Mouse (Mus musculus): ENCODE data around the gene Cdhr4. TPM values are rescaled to one million over a fixed set of nuclear protein-coding genes. Genes with fewer than 3 reads are reported as not detected.

The Cdhr4 gene
- polyA plus RNA-seq, 1 experiment, result 7.3 TPM

DNA sequence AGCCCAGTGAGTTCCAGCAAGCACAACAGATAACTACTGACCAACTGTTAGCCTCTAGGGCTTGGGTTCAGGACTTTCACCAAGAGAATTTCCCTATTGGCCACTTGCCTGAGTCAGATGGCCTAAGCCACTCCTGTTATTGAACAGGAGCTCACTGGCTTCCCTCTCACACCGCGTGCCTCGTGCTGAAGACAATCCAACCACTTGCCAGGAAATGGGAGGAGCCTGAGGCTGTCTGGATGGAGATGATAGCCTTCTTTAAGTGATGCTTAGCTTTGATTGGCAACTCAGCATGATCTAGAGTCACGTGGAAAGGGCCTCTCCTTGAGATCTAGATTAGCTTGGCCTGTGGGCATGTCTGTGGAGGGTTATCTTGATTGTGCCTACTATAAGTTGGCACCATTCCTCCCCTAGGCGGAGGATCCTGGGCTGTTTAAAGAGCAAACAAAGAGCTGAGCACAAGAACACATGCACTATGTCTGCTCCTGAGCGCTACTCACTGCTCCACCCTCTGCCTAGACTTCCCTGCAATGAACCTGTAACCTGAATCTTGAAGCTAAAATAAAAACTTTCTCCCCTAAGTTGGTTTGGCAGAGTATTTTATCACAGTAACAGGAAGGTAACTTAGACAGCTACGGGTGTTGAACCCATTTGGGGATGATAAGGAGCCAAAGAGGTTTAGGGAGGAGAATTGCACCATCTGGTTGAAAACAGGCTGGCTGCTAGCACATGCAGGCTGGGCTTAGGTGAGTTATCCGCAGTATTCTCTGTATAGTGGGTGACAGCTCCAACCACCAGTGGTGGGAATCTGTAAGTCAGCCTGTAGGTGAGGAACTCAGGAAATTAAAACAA is 20.4 kb upstream of the Cdhr4 start:
- no peak for DNase-seq
- peaks cover 22% of the 10 kb centered on the region for H3K4me1 ChIP-seq (replicated peaks; ENCODE audit: control insufficient read depth, insufficient read depth, low read length)
- no peak for TF ChIP-seq POLR2A (IDR thresholded peaks at IDR 0.05; ENCODE audit: control insufficient read depth, extremely low read depth, insufficient read depth, low read length, poor library complexity)
- no peak for TF ChIP-seq CTCF (IDR thresholded peaks at IDR 0.05; ENCODE audit: borderline replicate concordance, control insufficient read depth, extremely low read depth, insufficient read depth, low read length, poor library complexity)
- H3K27me3 ChIP-seq (ENCODE audit: control insufficient read depth, insufficient read depth, low read length), result no peaks in the 10 kb centered on the region
- no peaks in the 10 kb centered on the region for H3K36me3 ChIP-seq (ENCODE audit: control insufficient read depth, insufficient read depth, low read length)
- no peak overlapping the region for H3K27ac ChIP-seq (ENCODE audit: control insufficient read depth, insufficient read depth, low read length)
- H3K4me3 ChIP-seq (ENCODE audit: control insufficient read depth, insufficient read depth, low read length), result no peak overlapping the region
- WGBS, result 65% methylated on average over 8 of the region's 8 CpGs

DNA sequence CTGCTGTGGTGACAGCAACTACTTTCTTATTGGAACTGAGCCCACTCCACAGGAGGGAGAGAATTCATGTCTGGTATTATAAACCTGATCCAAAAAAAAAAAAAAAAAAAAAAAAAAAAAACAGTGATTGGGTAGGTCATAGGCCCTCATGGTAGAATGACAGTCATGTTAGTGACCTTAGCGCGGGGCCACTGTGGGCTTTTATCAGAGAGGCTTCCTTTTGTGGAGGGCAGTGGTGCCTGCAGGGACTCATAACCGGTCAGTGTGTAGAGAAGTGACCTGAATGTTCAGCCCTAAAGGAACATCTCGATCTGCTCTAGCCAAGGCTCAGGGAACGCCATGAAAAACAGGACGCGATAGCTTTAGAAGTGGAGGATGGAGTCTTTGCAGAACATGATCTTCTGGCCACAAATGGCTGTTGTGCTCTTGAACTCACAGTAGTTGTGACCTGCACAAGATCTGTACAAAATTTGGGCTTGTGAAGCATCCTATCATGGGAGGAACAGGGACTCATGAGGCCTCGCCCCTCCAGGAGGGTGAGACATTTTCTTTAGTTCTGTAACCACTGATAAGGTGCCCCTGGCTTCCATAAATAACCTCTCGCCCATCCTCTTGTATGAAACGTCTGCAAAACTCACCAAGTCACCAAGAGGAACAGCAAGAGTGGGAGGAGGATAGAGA is 17.7 kb upstream of the Cdhr4 start:
- Histone ChIP-seq H3K4me3 (ENCODE audit: control insufficient read depth, insufficient read depth, low read length) (no peak overlapping the region), H3K27ac (ENCODE audit: control insufficient read depth, insufficient read depth, low read length) (peak overlapping the region; percentile 43; the same call in 1 of the 2 replicates), H3K36me3 (ENCODE audit: control insufficient read depth, insufficient read depth, low read length) (peaks cover 12% of the 10 kb centered on the region), H3K4me1 (replicated peaks; ENCODE audit: control insufficient read depth, insufficient read depth, low read length) (peaks cover 28% of the 10 kb centered on the region), H3K27me3 (ENCODE audit: control insufficient read depth, insufficient read depth, low read length) (no peaks in the 10 kb centered on the region)
- 70% methylated on average over 10 of the region's 10 CpGs for WGBS
- TF ChIP-seq CTCF (IDR thresholded peaks at IDR 0.05; ENCODE audit: borderline replicate concordance, control insufficient read depth, extremely low read depth, insufficient read depth, low read length, poor library complexity) (no peak), POLR2A (IDR thresholded peaks at IDR 0.05; ENCODE audit: control insufficient read depth, extremely low read depth, insufficient read depth, low read length, poor library complexity) (no peak)
- DNase-seq, result no peak

DNA sequence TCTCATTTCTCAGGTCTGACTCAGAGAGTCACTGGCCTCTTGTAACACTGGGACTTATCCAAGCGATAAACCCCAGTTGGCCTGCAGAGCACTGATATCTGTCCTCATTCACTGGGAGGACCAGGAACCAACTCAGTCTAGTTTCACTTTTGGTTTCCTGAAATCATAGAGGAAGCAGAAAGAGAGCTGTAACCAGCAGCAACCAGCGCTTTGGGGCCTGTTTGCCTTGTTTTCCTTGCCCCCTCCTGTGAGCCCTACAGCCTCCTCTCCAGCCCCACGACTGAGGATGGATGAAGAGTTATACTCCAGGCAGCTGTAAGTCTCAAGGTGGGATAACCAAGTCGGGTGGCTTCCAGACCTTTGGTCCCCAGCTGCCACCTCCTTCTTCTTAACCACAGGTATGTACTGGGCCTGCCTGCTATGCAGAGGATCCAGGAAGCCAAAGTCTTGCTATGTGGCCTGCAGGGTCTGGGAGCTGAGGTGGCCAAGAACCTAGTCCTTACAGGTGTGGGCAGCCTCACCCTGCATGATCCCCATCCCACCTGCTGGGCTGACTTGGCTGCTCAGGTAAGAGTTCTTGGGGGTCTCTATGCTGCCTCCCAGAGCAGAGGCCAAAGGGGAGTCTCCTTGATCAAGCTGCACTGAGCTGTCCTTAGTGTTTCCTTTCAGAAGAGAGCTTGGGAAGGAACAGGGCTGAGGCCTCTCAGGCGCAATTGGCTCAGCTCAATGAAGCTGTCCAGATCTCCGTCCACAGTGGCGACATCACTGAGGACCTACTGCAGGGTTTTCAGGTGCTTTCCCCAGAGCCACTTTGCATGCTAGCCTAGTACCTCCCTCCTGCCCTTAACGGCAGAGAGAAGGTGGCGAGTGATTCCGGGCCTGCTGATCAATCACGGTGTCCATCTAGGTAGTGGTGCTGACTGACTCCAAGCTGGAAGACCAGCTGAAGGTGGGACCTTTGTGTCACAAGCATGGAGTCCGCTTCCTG is 16.6 kb upstream of the Cdhr4 start, which contains the start of gene Uba7:
Gene Uba7 (plus strand): TSS at position 107 of the 988 bp plus-strand sequence.
- peak within 1 kb of the TSS; percentile 65 for H3K4me3 ChIP-seq (ENCODE audit: control insufficient read depth, insufficient read depth, low read length)
- WGBS, result 20% methylated on average over 12 of the region's 12 CpGs
- DNase-seq, result peak; percentile 45
- H3K36me3 ChIP-seq (ENCODE audit: control insufficient read depth, insufficient read depth, low read length), result peaks cover 14% of the 10 kb centered on the region
- peaks cover 30% of the 10 kb centered on the region for H3K4me1 ChIP-seq (replicated peaks; ENCODE audit: control insufficient read depth, insufficient read depth, low read length)
- no peaks in the 10 kb centered on the region for H3K27me3 ChIP-seq (ENCODE audit: control insufficient read depth, insufficient read depth, low read length)
- TF ChIP-seq CTCF (IDR thresholded peaks at IDR 0.05; ENCODE audit: borderline replicate concordance, control insufficient read depth, extremely low read depth, insufficient read depth, low read length, poor library complexity) (no peak), POLR2A (IDR thresholded peaks at IDR 0.05; ENCODE audit: control insufficient read depth, extremely low read depth, insufficient read depth, low read length, poor library complexity) (0 out of 2 replicates have a peak, but pooled peaks have one; percentile 40)
- H3K27ac ChIP-seq (ENCODE audit: control insufficient read depth, insufficient read depth, low read length), result peak within 1 kb of the TSS; percentile 84

GRCm38 (mm10) chr9:107978815-107979214 is 13.5 kb upstream of the Cdhr4 start:
- H3K4me3 ChIP-seq (ENCODE audit: control insufficient read depth, insufficient read depth, low read length), result no peak overlapping the region
- WGBS, result 96% methylated on average over 12 of the region's 12 CpGs
- no peaks in the 10 kb centered on the region for H3K27me3 ChIP-seq (ENCODE audit: control insufficient read depth, insufficient read depth, low read length)
- TF ChIP-seq CTCF (IDR thresholded peaks at IDR 0.05; ENCODE audit: borderline replicate concordance, control insufficient read depth, extremely low read depth, insufficient read depth, low read length, poor library complexity), result no peak
- no peak overlapping the region for H3K27ac ChIP-seq (ENCODE audit: control insufficient read depth, insufficient read depth, low read length)
- no peak for DNase-seq
- H3K4me1 ChIP-seq (replicated peaks; ENCODE audit: control insufficient read depth, insufficient read depth, low read length), result peaks cover 58% of the 10 kb centered on the region
- peaks cover 14% of the 10 kb centered on the region for H3K36me3 ChIP-seq (ENCODE audit: control insufficient read depth, insufficient read depth, low read length)

DNA sequence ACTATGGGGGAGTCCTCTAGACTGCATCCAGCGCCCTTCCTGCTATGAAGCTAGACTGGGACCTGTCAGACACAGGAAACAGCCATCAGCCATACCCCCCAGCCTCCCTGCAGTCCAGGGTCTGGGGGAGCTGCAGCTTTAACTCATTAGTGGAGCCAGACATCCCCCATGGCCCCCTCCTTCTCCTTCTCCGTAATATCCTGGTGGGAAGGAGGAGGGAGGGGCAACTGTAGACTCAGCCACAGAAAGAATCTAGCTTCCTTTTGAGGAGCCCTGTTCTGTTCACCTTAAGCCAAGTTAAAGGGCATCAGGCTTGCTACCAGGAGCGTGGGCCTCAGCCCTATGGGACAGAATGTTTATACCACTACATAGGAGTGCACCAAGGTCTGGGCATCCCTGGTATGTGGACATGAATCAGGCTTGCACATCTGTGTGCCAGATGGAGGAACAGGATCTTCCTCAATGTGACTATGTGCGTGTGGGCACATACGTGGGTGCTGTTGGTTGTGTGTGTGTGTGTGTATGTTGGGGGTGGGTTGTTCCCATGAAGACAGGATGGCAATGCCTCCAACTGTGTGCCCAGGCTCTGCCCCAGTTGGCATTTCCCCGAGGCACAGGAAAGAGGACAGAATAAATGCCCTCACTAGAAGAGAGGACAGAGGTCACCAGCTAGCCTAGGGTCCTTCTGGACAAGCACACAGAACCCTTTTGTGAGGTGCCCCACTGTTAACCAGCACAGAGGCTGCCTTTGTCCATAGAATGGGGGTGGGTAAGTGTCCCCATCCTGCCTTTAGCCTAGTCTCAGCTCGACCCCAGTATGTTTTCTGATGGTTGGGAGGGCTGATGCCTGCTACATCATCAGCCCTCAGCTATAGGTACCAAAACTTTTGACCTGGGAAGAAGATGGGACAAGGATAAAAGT is 10.4 kb upstream of the Cdhr4 start:
- DNase-seq, result no peak
- no peak for TF ChIP-seq CTCF (IDR thresholded peaks at IDR 0.05; ENCODE audit: borderline replicate concordance, control insufficient read depth, extremely low read depth, insufficient read depth, low read length, poor library complexity)
- no peak for TF ChIP-seq POLR2A (IDR thresholded peaks at IDR 0.05; ENCODE audit: control insufficient read depth, extremely low read depth, insufficient read depth, low read length, poor library complexity)
- H3K27me3 ChIP-seq (ENCODE audit: control insufficient read depth, insufficient read depth, low read length), result no peaks in the 10 kb centered on the region
- peaks cover 56% of the 10 kb centered on the region for H3K4me1 ChIP-seq (replicated peaks; ENCODE audit: control insufficient read depth, insufficient read depth, low read length)
- H3K4me3 ChIP-seq (ENCODE audit: control insufficient read depth, insufficient read depth, low read length), result no peak overlapping the region
- 38% methylated on average over 7 of the region's 7 CpGs for WGBS
- peaks cover 14% of the 10 kb centered on the region for H3K36me3 ChIP-seq (ENCODE audit: control insufficient read depth, insufficient read depth, low read length)
- H3K27ac ChIP-seq (ENCODE audit: control insufficient read depth, insufficient read depth, low read length), result peak overlapping the region; percentile 46; the same call in 1 of the 2 replicates

Measured in thymus, adult 2 months (tissue).